Mouse (Mus musculus) embryonic facial prominence, embryonic 11.5 days (tissue): ENCODE data around the gene Me3. TPM values are rescaled to one million over a fixed set of nuclear protein-coding genes. Genes with fewer than 3 reads are reported as not detected.
"Not testable (repeated sequence)": the region's sequence is repeated elsewhere in the genome, so short reads cannot be mapped to it uniquely, and the experiment has no call there.

Source experiments
- ATAC-seq: fragments of 200-750 bp; cut with Nextera tagmentation; replicated peaks from 2 replicates; pipeline ENCODE4 v1.8.0; 2017; ENCODE audit warnings: low read depth; ENCODE audit not compliant: insufficient number of reproducible peaks, low FRiP score, low TSS enrichment
- DNase-seq: peaks from one replicate; pipeline ENCODE4 v3.0.0-alpha.2; 2015; ENCODE audit warnings: low spot score
- H3K27ac ChIP-seq: fragments of 300-500 bp; sonication (generic); replicated peaks from 2 replicates; pipeline ENCODE4 v1.5.1; 2014; ENCODE audit warnings: mild to moderate bottlenecking, low read depth, low read length, control low read depth
- H3K27me3 ChIP-seq: fragments of 300-500 bp; sonication (generic); 2 replicates; pipeline ENCODE4 v1.6.1; 2014; ENCODE audit warnings: mild to moderate bottlenecking, low read length, moderate library complexity, mixed read lengths; ENCODE audit not compliant: control insufficient read depth, insufficient read depth
- H3K36me3 ChIP-seq: fragments of 300-500 bp; sonication (generic); replicated peaks from 2 replicates; pipeline ENCODE4 v1.6.1; 2014; ENCODE audit warnings: low read depth, mild to moderate bottlenecking, low read length, moderate library complexity, mixed read lengths; ENCODE audit not compliant: control insufficient read depth, insufficient read depth
- H3K4me1 ChIP-seq: fragments of 300-500 bp; sonication (generic); 2 replicates; pipeline ENCODE4 v1.6.1; 2014; ENCODE audit warnings: low read length, mixed read lengths; ENCODE audit not compliant: control insufficient read depth, insufficient read depth
- H3K4me2 ChIP-seq: fragments of 300-500 bp; sonication (generic); 2 replicates; pipeline ENCODE4 v1.6.1; 2014; ENCODE audit warnings: low read depth, mild to moderate bottlenecking, control low read depth, low read length, moderate library complexity
- H3K4me3 ChIP-seq: fragments of 300-500 bp; sonication (generic); 2 replicates; pipeline ENCODE4 v1.5.1; 2014; ENCODE audit warnings: low read depth, low read length, control low read depth
- H3K9ac ChIP-seq: fragments of 300-500 bp; sonication (generic); replicated peaks from 2 replicates; pipeline ENCODE4 v1.6.1; 2014; ENCODE audit warnings: mild to moderate bottlenecking, control low read depth, low read length
- H3K9me3 ChIP-seq: fragments of 300-500 bp; sonication (generic); replicated peaks from 2 replicates; pipeline ENCODE4 v1.6.1; 2016; ENCODE audit warnings: mild to moderate bottlenecking, low read length, inconsistent platforms, mixed read lengths; ENCODE audit not compliant: control insufficient read depth
- WGBS: fragments of 180-500 bp; shearing (Covaris S2); extraction: QIAGEN DNeasy Blood & Tissue Kit; methylation state at CpG from one replicate; pipeline ENCODE4 v1.1.7; 2014; 5-methylcytosine and 5-hydroxymethylcytosine counted together
- polyA plus RNA-seq: library from polyadenylated mRNA; unstranded; fragments of >200 nt; fragmentation: Nextera tagmentation; extraction: Ambion mirVana; gene quantifications from 2 replicates; pipeline ENCODE4 v1.2.1, GENCODE M21; 2014

Gene Me3
- polyA plus RNA-seq, 1 experiment from 2014 or later, result 0.77 TPM

DNA sequence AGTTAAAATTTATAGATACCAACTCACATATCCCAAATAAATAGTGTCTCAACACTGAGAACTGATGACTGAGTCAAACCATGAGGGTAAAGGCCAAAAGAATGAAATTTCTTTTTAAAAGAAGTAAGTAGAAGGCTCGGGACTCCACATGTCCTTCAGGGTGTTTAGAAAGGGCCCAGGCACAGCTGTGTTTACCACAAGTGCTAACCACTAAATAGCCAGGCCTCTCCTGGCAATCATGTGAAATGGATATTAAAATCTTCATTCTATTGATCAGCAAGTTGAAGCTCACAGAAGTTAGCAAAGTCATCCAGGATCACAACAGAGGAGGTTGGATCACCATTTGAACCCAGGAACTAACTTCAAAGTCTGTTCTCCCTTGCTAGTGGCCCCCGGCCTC, 86.1 kb downstream of the Me3 start:
- H3K9me3 ChIP-seq, result no peaks in the 10 kb centered on the region
- no peaks in the 10 kb centered on the region for H3K4me1 ChIP-seq
- no peak for DNase-seq
- ATAC-seq, result no peak
- no peak overlapping the region for H3K4me2 ChIP-seq
- H3K36me3 ChIP-seq, result no peaks in the 10 kb centered on the region
- H3K27ac ChIP-seq, result no peak overlapping the region
- H3K27me3 ChIP-seq, result no peaks in the 10 kb centered on the region
- WGBS, result 61% methylated on average over 2 of the region's 2 CpGs
- no peak overlapping the region for H3K9ac ChIP-seq
- H3K4me3 ChIP-seq, result no peak overlapping the region

DNA sequence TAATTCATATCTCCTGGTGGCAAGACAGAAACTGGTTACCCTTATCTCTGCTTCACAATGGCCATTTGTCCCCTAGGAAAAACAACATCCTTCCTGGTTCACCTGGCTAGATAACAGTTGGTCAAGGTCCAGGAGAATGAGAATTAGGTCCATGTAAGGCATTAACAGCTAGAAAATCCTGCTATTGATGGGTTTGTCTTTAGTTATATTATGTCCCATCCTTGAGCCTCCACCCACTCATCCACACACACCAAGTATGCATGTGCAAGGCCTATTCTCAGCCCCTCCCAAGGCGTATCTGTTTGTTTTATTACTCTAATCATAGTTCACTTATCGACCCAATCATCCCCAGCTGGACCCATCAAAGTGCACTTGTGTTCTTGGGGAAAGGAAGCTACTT, 88.1 kb downstream of the Me3 start:
- no peak for DNase-seq
- Histone ChIP-seq H3K27me3 (no peaks in the 10 kb centered on the region), H3K4me3 (no peak overlapping the region), H3K9me3 (no peaks in the 10 kb centered on the region), H3K27ac (no peak overlapping the region), H3K9ac (no peak overlapping the region), H3K4me1 (no peaks in the 10 kb centered on the region), H3K36me3 (no peaks in the 10 kb centered on the region), H3K4me2 (no peak overlapping the region)
- 87% methylated on average over 2 of the region's 2 CpGs for WGBS
- no peak for ATAC-seq

DNA sequence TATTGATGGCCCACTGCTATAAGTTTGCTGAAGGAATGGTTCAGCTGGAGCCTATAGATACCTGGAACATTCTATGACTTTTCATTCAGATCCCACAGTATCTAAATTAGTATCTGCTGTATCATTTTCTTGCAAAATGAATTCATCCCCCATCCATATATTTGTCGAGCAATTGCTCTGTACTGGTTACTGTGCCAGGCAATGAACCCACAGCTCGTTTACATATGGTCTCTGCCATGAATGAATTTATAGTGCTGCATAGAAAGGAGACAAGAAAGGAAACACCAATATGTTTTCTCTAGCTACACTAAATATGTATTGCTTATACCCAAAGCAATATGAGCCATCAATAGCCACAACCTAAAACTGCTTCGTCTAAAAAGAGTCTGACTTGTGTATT, 94.5 kb downstream of the Me3 start:
- no peak for ATAC-seq
- no peak overlapping the region for H3K4me2 ChIP-seq

DNA sequence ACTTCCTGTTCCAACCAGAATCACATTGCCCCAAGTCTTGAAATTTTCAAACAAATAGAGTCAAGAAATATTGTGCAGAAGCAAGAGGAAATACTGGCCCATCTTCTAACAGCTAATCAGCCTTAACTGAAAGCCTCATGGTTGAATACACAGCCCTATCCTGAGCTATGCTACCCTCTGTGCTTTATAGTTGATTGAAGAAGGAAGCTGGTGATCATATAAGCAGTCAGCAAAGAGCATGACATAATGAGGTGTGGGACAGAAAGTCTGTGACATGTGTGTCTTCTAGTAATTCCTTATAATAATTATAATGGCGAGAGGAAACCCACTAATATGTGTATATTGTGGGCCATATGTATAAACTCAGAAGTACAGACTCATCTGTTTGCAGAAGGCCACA, 95.4 kb downstream of the Me3 start:
- 83% methylated on average over 1 of the region's 1 CpGs for WGBS
- Histone ChIP-seq H3K27me3 (no peaks in the 10 kb centered on the region), H3K36me3 (no peaks in the 10 kb centered on the region), H3K27ac (no peak overlapping the region), H3K4me3 (no peak overlapping the region), H3K4me1 (no peaks in the 10 kb centered on the region), H3K9ac (no peak overlapping the region), H3K9me3 (no peaks in the 10 kb centered on the region), H3K4me2 (no peak overlapping the region)
- DNase-seq (no peak), ATAC-seq (no peak)

More for the DNA sequence above, 94.5 kb downstream of the Me3 start:
- Histone ChIP-seq H3K4me3 (no peak overlapping the region), H3K27me3 (no peaks in the 10 kb centered on the region), H3K36me3 (no peaks in the 10 kb centered on the region), H3K9ac (no peak overlapping the region), H3K4me1 (no peaks in the 10 kb centered on the region), H3K9me3 (no peaks in the 10 kb centered on the region), H3K27ac (no peak overlapping the region)
- DNase-seq, result no peak
- WGBS, result 78% methylated on average over 3 of the region's 3 CpGs

DNA sequence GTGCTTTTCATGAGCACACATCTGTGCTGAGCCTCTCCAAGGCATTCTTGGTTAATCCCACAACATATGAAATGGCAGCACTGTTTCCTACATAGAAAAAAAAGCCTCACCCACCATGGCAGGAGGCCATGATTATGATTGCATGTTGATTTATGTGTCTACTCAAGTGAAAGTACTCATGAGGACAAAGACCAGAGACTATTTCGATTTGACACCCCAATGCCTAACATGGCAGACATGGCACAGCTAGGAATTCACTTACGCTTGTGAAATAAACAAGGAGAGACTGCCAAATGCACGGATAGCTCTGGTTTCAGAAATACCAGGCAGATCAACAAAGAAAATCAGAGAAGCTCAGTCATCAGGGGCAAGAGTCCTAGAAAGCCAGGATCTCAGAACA, 96.2 kb downstream of the Me3 start:
- H3K36me3 ChIP-seq, result no peaks in the 10 kb centered on the region
- H3K4me2 ChIP-seq, result no peak overlapping the region
- no peak overlapping the region for H3K9ac ChIP-seq
- H3K4me3 ChIP-seq, result no peak overlapping the region
- ATAC-seq, result no peak
- DNase-seq, result no peak
- no peak overlapping the region for H3K27ac ChIP-seq
- H3K9me3 ChIP-seq, result no peaks in the 10 kb centered on the region
- 85% methylated on average over 3 of the region's 3 CpGs for WGBS
- no peaks in the 10 kb centered on the region for H3K4me1 ChIP-seq
- no peaks in the 10 kb centered on the region for H3K27me3 ChIP-seq

DNA sequence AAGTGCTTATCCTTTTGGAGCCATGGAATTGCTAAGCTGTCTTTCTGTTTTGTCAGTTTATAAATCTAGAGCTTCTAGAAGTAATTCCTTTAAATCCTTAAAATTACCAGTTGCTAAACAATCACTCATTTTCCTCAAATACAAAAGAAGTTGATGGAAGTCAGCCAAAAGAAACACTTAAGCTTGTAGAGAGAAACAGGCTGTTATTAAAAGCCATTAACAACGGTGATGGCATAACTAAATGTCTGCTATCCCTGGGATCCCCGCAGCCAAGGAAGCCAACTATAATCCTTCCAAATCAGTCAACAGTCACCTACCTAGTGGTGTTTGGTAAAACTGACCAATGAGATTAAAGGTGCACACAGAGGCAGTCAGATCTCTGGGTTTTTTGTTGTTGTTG, 98.3 kb downstream of the Me3 start:
- Histone ChIP-seq H3K9ac (no peak overlapping the region), H3K4me2 (no peak overlapping the region), H3K27me3 (no peaks in the 10 kb centered on the region), H3K36me3 (no peaks in the 10 kb centered on the region), H3K9me3 (no peaks in the 10 kb centered on the region), H3K27ac (no peak overlapping the region), H3K4me1 (no peaks in the 10 kb centered on the region), H3K4me3 (no peak overlapping the region)
- DNase-seq (no peak), ATAC-seq (no peak)
- 89% methylated on average over 2 of the region's 2 CpGs for WGBS

DNA sequence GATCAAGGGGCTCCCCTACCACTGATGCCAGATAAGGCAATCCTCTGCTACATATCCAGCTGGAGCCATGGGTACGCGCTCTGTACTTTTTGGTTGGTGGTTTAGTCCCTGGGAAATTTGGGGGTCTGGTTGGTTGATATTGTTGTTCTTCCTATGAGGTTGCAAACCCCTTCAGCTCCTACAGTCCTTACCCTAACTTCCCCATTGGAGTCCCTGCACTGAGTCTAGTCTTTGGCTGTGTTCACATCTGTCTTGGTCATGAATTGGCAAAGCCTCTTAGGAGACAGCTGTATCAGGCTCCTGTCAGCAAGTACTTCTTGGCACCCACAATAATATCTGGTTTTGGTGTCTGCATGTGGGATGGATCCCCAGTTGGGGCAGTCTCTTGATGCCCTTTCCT, 98.9 kb downstream of the Me3 start:
- H3K27me3 ChIP-seq, H3K4me2 ChIP-seq, H3K36me3 ChIP-seq, H3K9ac ChIP-seq, H3K9me3 ChIP-seq, H3K27ac ChIP-seq, H3K4me3 ChIP-seq, ATAC-seq, H3K4me1 ChIP-seq, DNase-seq: not testable (repeated sequence)
- 83% methylated on average over 2 of the region's 2 CpGs for WGBS

DNA sequence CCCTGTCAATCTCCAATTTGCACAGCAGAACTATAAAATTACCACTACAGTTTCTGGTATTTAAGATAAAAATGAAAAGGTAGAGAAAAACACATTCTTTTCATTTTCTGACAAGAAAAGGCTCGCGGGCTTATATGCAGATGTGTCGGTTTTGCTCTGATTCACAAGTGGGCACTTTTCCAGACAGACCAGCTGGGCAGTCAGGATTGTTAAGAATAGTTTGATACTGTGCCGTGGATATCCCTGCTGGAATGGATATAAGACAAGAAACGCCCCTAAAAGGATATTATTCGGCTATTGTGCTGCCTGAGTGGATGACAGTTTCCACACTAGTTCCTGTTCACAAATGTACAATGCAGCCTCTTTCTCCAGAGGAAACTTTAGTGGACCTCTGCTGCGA, 116.2 kb downstream of the Me3 start:
- no peak for ATAC-seq
- no peak for DNase-seq
- H3K36me3 ChIP-seq, result no peaks in the 10 kb centered on the region
- H3K9ac ChIP-seq, result no peak overlapping the region
- H3K9me3 ChIP-seq, result no peaks in the 10 kb centered on the region
- H3K4me1 ChIP-seq, result no peaks in the 10 kb centered on the region
- WGBS, result 82% methylated on average over 7 of the region's 7 CpGs
- no peak overlapping the region for H3K4me2 ChIP-seq
- H3K27me3 ChIP-seq, result no peaks in the 10 kb centered on the region
- no peak overlapping the region for H3K27ac ChIP-seq
- H3K4me3 ChIP-seq, result no peak overlapping the region

DNA sequence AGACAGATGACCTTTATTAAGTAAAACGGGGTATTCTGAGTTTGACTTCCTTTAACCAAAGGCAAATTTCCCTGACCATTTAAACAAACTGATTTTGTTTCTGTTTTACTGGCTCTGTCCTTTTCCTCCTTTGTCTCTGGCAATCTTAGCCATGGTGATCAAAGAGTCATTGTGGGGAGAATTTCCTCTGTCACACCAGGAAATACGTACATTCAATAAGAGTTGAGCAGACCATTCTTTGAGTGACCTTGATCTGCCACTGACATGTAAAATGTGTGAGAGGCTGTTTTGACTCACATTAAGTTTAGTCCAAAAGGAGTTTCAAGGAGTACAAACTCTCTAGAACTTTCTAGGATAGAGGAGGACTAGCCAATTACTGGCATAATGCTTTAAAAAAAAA, 117.0 kb downstream of the Me3 start:
- Histone ChIP-seq H3K4me2 (no peak overlapping the region), H3K4me1 (no peaks in the 10 kb centered on the region), H3K27me3 (no peaks in the 10 kb centered on the region), H3K9ac (no peak overlapping the region), H3K27ac (no peak overlapping the region), H3K9me3 (no peaks in the 10 kb centered on the region), H3K36me3 (no peaks in the 10 kb centered on the region), H3K4me3 (no peak overlapping the region)
- DNase-seq (no peak), ATAC-seq (no peak)
- WGBS, result 45% methylated on average over 2 of the region's 2 CpGs
